Mouse (Mus musculus) forebrain, embryonic 10.5 days (tissue): ENCODE measurements around the gene Siah2. TPM values are rescaled to one million over a fixed set of nuclear protein-coding genes. Genes with fewer than 3 reads are reported as not detected.

ENCODE experiments used
- DNase-seq: peaks from one replicate; pipeline ENCODE4 v3.0.0-alpha.2; 2017; ENCODE audit warnings: low spot score; ENCODE audit errors: extremely low spot score
- H3K27ac ChIP-seq: fragments of 300-500 bp; sonication (generic); 2 replicates; pipeline ENCODE4 v1.5.1; 2016; ENCODE audit warnings: mild to moderate bottlenecking
- H3K27me3 ChIP-seq: fragments of 300-500 bp; sonication (generic); 2 replicates; pipeline ENCODE4 v1.6.1; 2016; ENCODE audit warnings: mild to moderate bottlenecking; ENCODE audit not compliant: poor library complexity, severe bottlenecking
- H3K36me3 ChIP-seq: fragments of 300-500 bp; sonication (generic); replicated peaks from 2 replicates; pipeline ENCODE4 v1.6.1; 2016; ENCODE audit warnings: mild to moderate bottlenecking, moderate library complexity
- H3K4me1 ChIP-seq: fragments of 300-500 bp; sonication (generic); 2 replicates; pipeline ENCODE4 v1.6.1; 2016
- H3K4me3 ChIP-seq: fragments of 300-500 bp; sonication (generic); 2 replicates; pipeline ENCODE4 v1.5.1; 2016; ENCODE audit warnings: mild to moderate bottlenecking, moderate library complexity
- H3K9me3 ChIP-seq: fragments of 300-500 bp; sonication (generic); 2 replicates; pipeline ENCODE4 v1.6.1; 2016; ENCODE audit warnings: mild to moderate bottlenecking, moderate library complexity
- WGBS: fragments of 180-500 bp; shearing (Covaris S2); methylation state at CpG from one replicate; pipeline ENCODE4 v1.1.7; 2016; 5-methylcytosine and 5-hydroxymethylcytosine counted together
- polyA plus RNA-seq: library from polyadenylated mRNA; unstranded; fragments of >200 nt; fragmentation: Nextera tagmentation; extraction: Ambion mirVana; gene quantifications from 2 replicates; pipeline ENCODE4 v1.2.1, GENCODE M21; 2016

The Siah2 gene
- polyA plus RNA-seq = 2.0 and 2.7 TPM in 2 replicates

DNA sequence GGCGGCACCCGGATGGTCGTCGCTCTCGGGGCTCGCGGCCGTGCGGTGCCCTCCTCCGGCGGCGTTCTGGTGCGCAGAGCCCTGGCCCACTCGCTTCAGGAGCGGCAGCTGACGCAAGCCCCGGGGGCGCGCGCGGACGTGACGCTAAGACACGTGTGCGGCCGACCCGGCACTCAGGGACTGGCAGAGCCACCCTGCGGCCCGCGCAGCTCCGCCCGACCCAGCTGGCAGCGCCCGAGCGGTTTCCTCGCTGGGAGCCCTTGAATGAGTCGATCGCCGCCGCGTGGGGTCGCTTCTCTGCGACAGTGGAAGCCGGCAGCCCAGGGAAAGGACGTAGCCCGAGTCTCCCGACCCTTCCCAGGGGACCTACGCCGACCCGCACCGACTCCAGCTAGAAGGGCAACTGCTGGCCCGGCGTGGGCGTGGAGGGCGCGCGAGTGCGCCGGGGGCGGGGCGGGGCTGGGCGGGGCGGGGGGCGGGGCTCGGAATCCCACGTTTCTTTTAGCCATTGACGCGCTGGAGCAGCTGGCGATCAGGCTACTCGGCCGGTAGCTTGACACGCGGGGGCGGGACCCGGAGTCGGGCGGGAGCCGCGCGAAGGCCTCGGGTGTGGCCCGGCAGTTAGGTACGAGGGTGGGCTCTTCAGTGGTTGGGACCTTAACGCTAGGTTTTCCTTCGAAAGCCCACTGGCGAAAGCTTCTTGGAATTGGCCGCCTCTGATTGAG is at the start of gene Siah2:
TSS of gene Siah2 (minus strand) at position 404 of the 725 bp plus-strand sequence.
- H3K4me3 ChIP-seq = peak within 1 kb of the TSS; percentile 78
- WGBS = 1% methylated on average over 87 of the region's 87 CpGs
- peak; percentile 86 for DNase-seq
- peak within 1 kb of the TSS; percentile 85 for H3K27ac ChIP-seq
- H3K27me3 ChIP-seq = peaks cover 64% of the 10 kb centered on the region
- H3K9me3 ChIP-seq = no peaks in the 10 kb centered on the region
- peaks cover 40% of the 10 kb centered on the region for H3K4me1 ChIP-seq
- no peaks in the 10 kb centered on the region for H3K36me3 ChIP-seq

GRCm38 (mm10) chr3:58739536-58739935 is 47.3 kb upstream of the Siah2 start:
- Histone ChIP-seq H3K36me3 (no peaks in the 10 kb centered on the region), H3K27me3 (no peaks in the 10 kb centered on the region), H3K9me3 (no peaks in the 10 kb centered on the region), H3K4me1 (peaks cover 13% of the 10 kb centered on the region), H3K27ac (no peak overlapping the region), H3K4me3 (no peak overlapping the region)
- 73% methylated on average over 2 of the region's 2 CpGs for WGBS
- DNase-seq = no peak

DNA sequence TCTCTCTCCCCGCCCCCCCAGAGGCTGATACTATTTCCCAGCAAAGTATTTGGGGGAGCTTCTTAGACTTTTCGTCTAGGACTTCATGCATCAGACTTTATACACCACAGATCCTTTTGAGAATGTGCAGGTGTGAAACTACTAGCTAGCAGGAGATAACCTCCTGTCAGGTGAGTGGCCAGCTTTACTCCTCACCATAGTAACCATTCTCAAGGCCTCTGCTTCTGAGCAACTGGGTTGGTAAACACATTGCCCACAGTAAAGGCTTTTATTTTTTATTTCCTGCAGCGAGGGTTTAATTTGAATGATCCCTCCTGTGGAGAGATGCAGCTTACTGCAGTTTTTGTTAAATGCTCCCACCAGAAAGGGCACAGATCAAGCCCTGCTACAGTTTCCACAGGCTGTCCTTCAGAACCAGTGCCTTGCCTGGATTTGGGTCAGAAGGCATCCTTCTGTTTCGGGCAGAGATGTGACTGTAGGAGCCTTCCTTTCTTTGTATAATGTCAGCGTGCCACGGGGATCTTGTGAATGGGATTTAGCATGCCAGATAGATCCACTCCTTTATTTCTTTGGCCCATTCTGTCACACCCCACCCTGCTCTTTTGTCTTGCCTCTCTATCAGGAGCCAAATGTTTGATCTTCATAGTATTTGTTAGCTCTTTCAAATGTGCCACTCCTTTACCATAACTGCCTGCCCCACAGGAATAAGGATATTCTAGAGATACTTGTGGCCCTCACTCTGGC is 46.3 kb upstream of the Siah2 start:
- 13% methylated on average over 6 of the region's 6 CpGs for WGBS
- no peak for DNase-seq
- no peaks in the 10 kb centered on the region for H3K36me3 ChIP-seq
- no peaks in the 10 kb centered on the region for H3K9me3 ChIP-seq
- H3K27me3 ChIP-seq = 0 out of 2 replicates have a peak, but pooled peaks cover 3% of the 10 kb centered on the region
- H3K27ac ChIP-seq = no peak overlapping the region
- no peak overlapping the region for H3K4me3 ChIP-seq
- peaks cover 13% of the 10 kb centered on the region for H3K4me1 ChIP-seq

DNA sequence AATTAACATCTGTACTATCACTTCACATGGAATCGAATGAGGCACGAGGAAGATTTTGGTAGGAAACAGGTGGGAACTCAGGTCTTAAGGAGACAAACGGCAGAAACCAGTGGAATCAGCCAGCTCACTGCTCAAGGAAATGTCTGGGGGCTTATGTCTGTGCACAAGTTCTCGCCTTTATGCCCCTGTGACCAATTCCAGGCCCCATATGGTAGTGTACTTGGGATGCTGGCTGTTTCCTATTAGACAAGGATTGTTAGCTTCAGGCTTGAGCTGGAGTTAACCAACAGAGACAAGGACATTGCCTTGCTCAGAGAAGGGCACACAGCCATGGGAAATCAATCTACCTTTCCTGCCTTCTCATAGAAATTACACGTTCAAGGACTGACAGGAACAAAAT is 39.3 kb upstream of the Siah2 start:
- 72% methylated on average over 5 of the region's 5 CpGs for WGBS
- H3K4me3 ChIP-seq = no peak overlapping the region
- H3K36me3 ChIP-seq = no peaks in the 10 kb centered on the region
- H3K4me1 ChIP-seq = peaks cover 18% of the 10 kb centered on the region
- H3K27ac ChIP-seq = no peak overlapping the region
- H3K9me3 ChIP-seq = no peaks in the 10 kb centered on the region
- no peak for DNase-seq
- H3K27me3 ChIP-seq = peaks cover 27% of the 10 kb centered on the region

GRCm38 (mm10) chr3:58730580-58730979 is 38.4 kb upstream of the Siah2 start:
- WGBS = 86% methylated on average over 3 of the region's 3 CpGs
- Histone ChIP-seq H3K27me3 (peaks cover 27% of the 10 kb centered on the region), H3K36me3 (no peaks in the 10 kb centered on the region), H3K9me3 (no peaks in the 10 kb centered on the region), H3K4me3 (no peak overlapping the region), H3K4me1 (peaks cover 18% of the 10 kb centered on the region), H3K27ac (no peak overlapping the region)
- DNase-seq = no peak

GRCm38 (mm10) chr3:58729549-58729948 is 37.3 kb upstream of the Siah2 start:
- no peak overlapping the region for H3K27ac ChIP-seq
- H3K36me3 ChIP-seq = no peaks in the 10 kb centered on the region
- no peak for DNase-seq
- H3K4me1 ChIP-seq = peaks cover 18% of the 10 kb centered on the region
- H3K27me3 ChIP-seq = peaks cover 27% of the 10 kb centered on the region
- H3K9me3 ChIP-seq = no peaks in the 10 kb centered on the region
- H3K4me3 ChIP-seq = no peak overlapping the region

DNA sequence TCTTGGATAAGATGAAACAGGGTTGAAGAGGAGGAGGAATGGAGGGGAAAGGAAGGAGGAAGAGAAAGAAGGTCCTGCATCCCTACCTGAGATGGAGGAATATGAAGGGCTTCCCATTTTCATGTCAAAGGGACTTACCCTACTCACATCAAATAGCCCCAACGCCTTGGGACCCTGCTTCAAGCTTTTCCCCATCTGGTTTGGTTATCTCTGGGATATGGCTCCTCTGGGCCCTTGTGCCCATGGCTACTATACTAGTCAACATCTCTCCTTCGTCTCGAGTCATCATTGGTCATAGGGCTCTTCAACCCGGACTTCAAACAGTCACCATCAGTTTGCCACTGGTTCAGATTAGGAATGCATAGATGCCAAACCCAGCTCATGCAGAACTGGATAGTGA is 35.4 kb upstream of the Siah2 start:
- Histone ChIP-seq H3K4me1 (peaks cover 18% of the 10 kb centered on the region), H3K9me3 (no peaks in the 10 kb centered on the region), H3K27ac (no peak overlapping the region), H3K4me3 (no peak overlapping the region), H3K36me3 (no peaks in the 10 kb centered on the region), H3K27me3 (peaks cover 24% of the 10 kb centered on the region)
- WGBS = 88% methylated on average over 4 of the region's 4 CpGs
- no peak for DNase-seq

GRCm38 (mm10) chr3:58727012-58727411 is 34.8 kb upstream of the Siah2 start:
- DNase-seq = peak; percentile 42
- peaks cover 18% of the 10 kb centered on the region for H3K4me1 ChIP-seq
- WGBS = 51% methylated on average over 3 of the region's 3 CpGs
- peaks cover 24% of the 10 kb centered on the region for H3K27me3 ChIP-seq
- H3K36me3 ChIP-seq = no peaks in the 10 kb centered on the region
- no peak overlapping the region for H3K4me3 ChIP-seq
- no peaks in the 10 kb centered on the region for H3K9me3 ChIP-seq
- no peak overlapping the region for H3K27ac ChIP-seq

- no peak for DNase-seq
- 91% methylated on average over 3 of the region's 3 CpGs for WGBS
- peaks cover 21% of the 10 kb centered on the region for H3K27me3 ChIP-seq
- H3K27ac ChIP-seq = no peak overlapping the region
- no peaks in the 10 kb centered on the region for H3K9me3 ChIP-seq
- no peak overlapping the region for H3K4me3 ChIP-seq
- no peaks in the 10 kb centered on the region for H3K36me3 ChIP-seq
- H3K4me1 ChIP-seq = peaks cover 18% of the 10 kb centered on the region
Measured at GRCm38 (mm10) chr3:58726374-58726773, 34.2 kb upstream of the Siah2 start.

DNA sequence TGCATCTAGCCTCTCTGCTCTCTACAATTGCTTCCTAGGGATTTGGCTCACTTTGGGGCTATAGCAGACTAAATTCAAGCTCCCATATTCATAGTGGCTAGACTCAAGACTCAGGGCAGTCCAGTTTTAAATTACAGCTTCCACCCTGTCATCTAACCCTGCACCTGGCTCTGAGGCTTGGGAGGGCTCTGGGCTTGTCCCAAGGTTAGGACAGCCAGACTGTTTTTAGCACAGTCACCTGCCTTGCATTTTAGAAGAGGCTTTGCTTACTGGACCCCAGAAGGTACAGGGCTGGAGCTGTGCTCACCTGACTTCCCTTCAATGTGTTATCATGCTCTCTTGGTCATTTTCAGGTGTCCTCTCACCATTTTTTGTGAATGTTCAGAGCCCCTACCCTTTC is 32.6 kb upstream of the Siah2 start:
- Histone ChIP-seq H3K36me3 (no peaks in the 10 kb centered on the region), H3K27me3 (peaks cover 10% of the 10 kb centered on the region; the same call in 1 of the 2 replicates), H3K27ac (no peak overlapping the region), H3K4me1 (peaks cover 8% of the 10 kb centered on the region), H3K9me3 (no peaks in the 10 kb centered on the region), H3K4me3 (no peak overlapping the region)
- DNase-seq = no peak

- H3K9me3 ChIP-seq = no peaks in the 10 kb centered on the region
- DNase-seq = no peak
Measured at GRCm38 (mm10) chr3:58723656-58724055, 31.5 kb upstream of the Siah2 start.

GRCm38 (mm10) chr3:58719461-58720230 is 27.4 kb upstream of the Siah2 start:
- DNase-seq = no peak
- no peaks in the 10 kb centered on the region for H3K4me1 ChIP-seq
- H3K4me3 ChIP-seq = no peak overlapping the region
- peaks cover 5% of the 10 kb centered on the region; the same call in 1 of the 2 replicates for H3K9me3 ChIP-seq
- 81% methylated on average over 9 of the region's 9 CpGs for WGBS
- no peak overlapping the region for H3K27ac ChIP-seq
- H3K27me3 ChIP-seq = no peaks in the 10 kb centered on the region
- no peaks in the 10 kb centered on the region for H3K36me3 ChIP-seq

More at GRCm38 (mm10) chr3:58723656-58724055, 31.5 kb upstream of the Siah2 start:
- WGBS = 95% methylated on average over 2 of the region's 2 CpGs
- peaks cover 10% of the 10 kb centered on the region; the same call in 1 of the 2 replicates for H3K27me3 ChIP-seq
- H3K27ac ChIP-seq = no peak overlapping the region
- no peaks in the 10 kb centered on the region for H3K4me1 ChIP-seq
- H3K4me3 ChIP-seq = no peak overlapping the region
- H3K36me3 ChIP-seq = no peaks in the 10 kb centered on the region
